Mouse (Mus musculus) myocyte (in vitro differentiated cells): ENCODE measurements around the gene Dyrk3. TPM values are rescaled to one million over a fixed set of nuclear protein-coding genes. Genes with fewer than 3 reads are reported as not detected.

Experiments used
- H3K27me3 ChIP-seq: one replicate; pipeline ENCODE4 v1.6.1; 2011; ENCODE audit not compliant: control insufficient read depth, insufficient read depth, insufficient read length
- H3K36me3 ChIP-seq: one replicate; pipeline ENCODE4 v1.6.1; 2011; ENCODE audit not compliant: control insufficient read depth, insufficient read depth
- H3K4me2 ChIP-seq: one replicate; pipeline ENCODE4 v1.6.1; 2011; ENCODE audit warnings: low read depth, control low read depth
- H3K4me3 ChIP-seq: one replicate; pipeline ENCODE4 v1.5.1; 2011; ENCODE audit warnings: mild to moderate bottlenecking, control low read depth, moderate library complexity
- H3K79me2 ChIP-seq: one replicate; pipeline ENCODE4 v1.6.1; 2011; ENCODE audit not compliant: control insufficient read depth, insufficient read depth
- H3ac ChIP-seq: one replicate; pipeline ENCODE4 v1.6.1; 2011; ENCODE audit not compliant: control insufficient read depth, insufficient read length
- CEBPB ChIP-seq: IDR thresholded peaks from 2 replicates; pipeline ENCODE4 v1.6.1; 2011; ENCODE audit warnings: mild to moderate bottlenecking, moderate library complexity; ENCODE audit not compliant: poor library complexity, insufficient read depth, severe bottlenecking
- E2F4 ChIP-seq: IDR thresholded peaks from one replicate; pipeline ENCODE4 v1.6.1; 2011; ENCODE audit warnings: mild to moderate bottlenecking, control low read depth, moderate library complexity; ENCODE audit not compliant: insufficient read depth
- MAX ChIP-seq: IDR thresholded peaks from one replicate; pipeline ENCODE4 v1.6.1; 2011; ENCODE audit warnings: low read depth, mild to moderate bottlenecking, control low read depth
- MYOD1 ChIP-seq, 3 experiments: IDR thresholded peaks; one replicate each; pipeline ENCODE4 v1.6.1; 2011; ENCODE audit warnings: control low read depth in 2 of 3, low read depth in 2 of 3, mild to moderate bottlenecking in 2 of 3, moderate library complexity in 1 of 3; ENCODE audit not compliant: insufficient read length in 2 of 3, control insufficient read depth in 1 of 3
- MYOG ChIP-seq, 3 experiments: IDR thresholded peaks; one replicate each; pipeline ENCODE4 v1.6.1; 2011; ENCODE audit warnings: control low read depth in 2 of 3, low read depth in 2 of 3, mild to moderate bottlenecking in 2 of 3; ENCODE audit not compliant: insufficient read length in 2 of 3, control insufficient read depth in 1 of 3, insufficient read depth in 1 of 3
- POLR2A ChIP-seq: IDR thresholded peaks from one replicate; pipeline ENCODE4 v1.6.1; 2011; ENCODE audit warnings: low read depth, mild to moderate bottlenecking, control low read depth, moderate library complexity; ENCODE audit not compliant: insufficient read length
- POLR2AphosphoS2 ChIP-seq: IDR thresholded peaks from one replicate; pipeline ENCODE4 v1.6.1; 2011; ENCODE audit warnings: low read depth, control low read depth; ENCODE audit not compliant: insufficient read length
- REST ChIP-seq: IDR thresholded peaks from one replicate; pipeline ENCODE4 v1.6.1; 2011; ENCODE audit warnings: mild to moderate bottlenecking, control low read depth, moderate library complexity; ENCODE audit not compliant: insufficient read depth, insufficient read length
- SRF ChIP-seq: IDR thresholded peaks from one replicate; pipeline ENCODE4 v1.6.1; 2011; ENCODE audit warnings: low read depth; ENCODE audit not compliant: control insufficient read depth, insufficient read length
- TCF12 ChIP-seq: IDR thresholded peaks from one replicate; pipeline ENCODE4 v1.6.1; 2011; ENCODE audit warnings: mild to moderate bottlenecking, control low read depth; ENCODE audit not compliant: poor library complexity, insufficient read depth, severe bottlenecking
- TCF3 ChIP-seq: IDR thresholded peaks from one replicate; pipeline ENCODE4 v1.6.1; 2011; ENCODE audit warnings: low read depth, control low read depth; ENCODE audit not compliant: insufficient read length
- USF1 ChIP-seq: IDR thresholded peaks from one replicate; pipeline ENCODE4 v1.6.1; 2011; ENCODE audit warnings: low read depth, mild to moderate bottlenecking, control low read depth, moderate library complexity
- polyA plus RNA-seq: library from polyadenylated mRNA; unstranded; fragments of >200 nt; fragmentation: generic; extraction: Trizol; gene quantifications from one replicate; pipeline ENCODE4 v1.2.1, GENCODE M21; 2012; ENCODE audit warnings: missing spikeins

The Dyrk3 gene
- polyA plus RNA-seq, 1 experiment, result 2.7 TPM

DNA sequence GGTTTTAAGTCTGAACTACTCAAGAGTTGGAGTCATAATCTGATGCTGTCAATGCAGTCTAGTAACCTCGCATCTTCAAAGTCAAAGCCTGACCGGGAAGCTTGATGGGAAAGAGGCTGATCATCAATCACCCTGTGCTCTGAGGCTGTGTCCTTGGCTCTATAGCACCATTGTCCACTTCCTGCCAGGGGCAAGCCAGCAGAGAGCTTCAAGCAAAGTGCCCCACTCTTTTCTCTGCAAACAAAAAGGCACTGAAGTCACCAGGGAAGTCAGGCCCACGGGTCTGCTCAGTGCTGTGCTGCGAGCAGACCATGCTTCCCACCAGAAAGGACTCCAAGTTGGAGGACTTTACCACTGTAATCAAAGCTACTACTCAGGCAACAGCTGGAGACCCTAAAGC is 39.1 kb upstream of the Dyrk3 start:
- no peak overlapping the region for H3K4me2 ChIP-seq

DNA sequence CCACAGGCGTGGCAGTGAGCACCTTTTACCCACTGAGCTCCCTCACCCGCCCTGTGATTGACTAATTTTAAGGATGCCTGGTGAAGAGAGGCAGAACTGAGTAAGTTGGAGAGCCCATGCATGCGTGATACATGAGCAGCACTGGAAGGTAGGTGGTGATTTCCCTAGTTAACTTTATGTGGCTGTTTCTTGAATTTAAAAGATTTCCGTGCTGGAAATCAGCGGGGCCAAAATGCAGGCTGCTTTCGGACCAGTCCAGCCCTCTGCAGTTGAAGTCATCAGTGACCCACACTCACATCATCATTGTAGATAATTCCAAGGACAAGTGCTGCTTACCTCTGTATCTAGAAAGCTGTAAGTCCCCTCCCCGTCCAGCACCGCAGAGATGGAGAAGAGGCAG is 37.7 kb upstream of the Dyrk3 start:
- Histone ChIP-seq H3K4me2 (no peak overlapping the region), H3K4me3 (no peak overlapping the region), H3ac (no peak overlapping the region), H3K36me3 (peaks cover 14% of the 10 kb centered on the region), H3K79me2 (no peaks in the 10 kb centered on the region), H3K27me3 (no peaks in the 10 kb centered on the region)
- no peak for TF ChIP-seq POLR2AphosphoS2

More for the DNA sequence above, 39.1 kb upstream of the Dyrk3 start:
- no peak for TF ChIP-seq MAX
- TF ChIP-seq USF1, result no peak
- no peak for TF ChIP-seq POLR2AphosphoS2
- TF ChIP-seq MYOD1 (IDR thresholded peaks at IDR 0.05; ENCODE audit: control insufficient read depth in 1 of 3, insufficient read length in 2 of 3, low read depth in 2 of 3), result no peak
- TF ChIP-seq REST, result no peak
- no peak for TF ChIP-seq TCF3
- no peak for TF ChIP-seq E2F4
- no peak for TF ChIP-seq MYOG (IDR thresholded peaks at IDR 0.05; ENCODE audit: control insufficient read depth in 1 of 3, insufficient read depth in 1 of 3, insufficient read length in 2 of 3, low read depth in 2 of 3)
- no peak for TF ChIP-seq SRF
- TF ChIP-seq TCF12, result no peak
- TF ChIP-seq POLR2A, result no peak
- no peak for TF ChIP-seq CEBPB
- Histone ChIP-seq H3K4me3 (no peak overlapping the region), H3K79me2 (no peaks in the 10 kb centered on the region), H3K36me3 (peaks cover 14% of the 10 kb centered on the region), H3K27me3 (no peaks in the 10 kb centered on the region), H3ac (no peak overlapping the region)

DNA sequence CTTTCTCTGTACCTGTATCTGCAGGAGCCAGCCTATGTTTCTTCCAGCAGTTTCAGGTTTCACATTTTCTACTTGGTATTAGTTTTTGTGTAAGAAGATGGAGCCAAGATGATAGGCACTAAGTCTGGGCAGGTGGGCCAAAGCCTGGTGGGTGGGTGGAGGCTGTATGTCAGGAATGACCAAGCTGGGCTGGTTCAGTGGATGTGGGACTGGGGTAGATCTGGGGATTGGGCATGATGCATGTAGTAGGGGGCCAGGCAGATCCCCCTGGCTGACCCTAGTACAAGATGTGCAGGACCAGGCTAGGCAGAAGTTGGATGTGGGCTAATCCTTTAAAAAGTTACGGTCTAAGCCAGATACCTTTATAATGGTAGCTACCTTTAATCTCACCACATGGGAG is 37.0 kb upstream of the Dyrk3 start:
- no peaks in the 10 kb centered on the region for H3K27me3 ChIP-seq
- TF ChIP-seq MYOD1 (IDR thresholded peaks at IDR 0.05; ENCODE audit: control insufficient read depth in 1 of 3, insufficient read length in 2 of 3, low read depth in 2 of 3) (no peak), E2F4 (no peak), POLR2AphosphoS2 (no peak), TCF3 (no peak), SRF (no peak), CEBPB (no peak), POLR2A (no peak), MYOG (IDR thresholded peaks at IDR 0.05; ENCODE audit: control insufficient read depth in 1 of 3, insufficient read depth in 1 of 3, insufficient read length in 2 of 3, low read depth in 2 of 3) (no peak), TCF12 (no peak), REST (no peak), USF1 (no peak), MAX (no peak)
- no peak overlapping the region for H3K4me3 ChIP-seq
- peaks cover 14% of the 10 kb centered on the region for H3K36me3 ChIP-seq
- H3K79me2 ChIP-seq, result no peaks in the 10 kb centered on the region
- H3ac ChIP-seq, result no peak overlapping the region
- no peak overlapping the region for H3K4me2 ChIP-seq

DNA sequence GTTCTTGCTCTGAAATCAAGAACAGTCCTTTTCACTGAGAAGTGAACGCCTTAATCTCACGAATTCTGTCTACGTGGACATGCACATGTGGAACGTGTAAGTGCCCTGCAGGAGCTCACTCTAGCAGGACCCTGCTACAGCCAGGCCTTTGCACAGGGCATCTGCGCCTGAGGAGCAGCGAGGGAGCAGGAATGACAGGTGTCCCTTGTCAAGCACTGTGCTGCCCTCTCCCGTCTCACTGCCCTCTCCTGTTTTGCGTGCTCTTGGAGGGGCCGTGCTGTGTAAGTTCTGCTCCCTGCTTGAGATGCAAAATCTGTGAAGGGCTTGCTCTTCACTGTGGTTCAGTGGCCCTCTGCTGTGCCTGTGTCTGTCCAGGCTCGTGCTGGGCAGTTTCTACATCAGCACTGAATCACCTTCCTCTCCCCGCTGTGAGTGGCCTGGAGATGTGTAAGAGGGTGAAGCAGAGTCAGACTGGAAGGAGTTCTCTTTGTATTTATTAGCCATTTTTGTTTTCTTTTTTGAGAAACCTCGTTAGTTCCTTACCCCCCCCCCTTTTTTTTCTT is 36.2 kb upstream of the Dyrk3 start:
- Histone ChIP-seq H3K4me3 (no peak overlapping the region), H3K27me3 (no peaks in the 10 kb centered on the region), H3K36me3 (peaks cover 19% of the 10 kb centered on the region), H3ac (no peak overlapping the region), H3K79me2 (no peaks in the 10 kb centered on the region), H3K4me2 (no peak overlapping the region)
- TF ChIP-seq MYOG (IDR thresholded peaks at IDR 0.05; ENCODE audit: control insufficient read depth in 1 of 3, insufficient read depth in 1 of 3, insufficient read length in 2 of 3, low read depth in 2 of 3), result no peak
- TF ChIP-seq POLR2AphosphoS2, result peak; percentile 49

GRCm38 (mm10) chr1:131173809-131174208 is 35.7 kb upstream of the Dyrk3 start:
- Histone ChIP-seq H3K27me3 (no peaks in the 10 kb centered on the region), H3K4me3 (no peak overlapping the region), H3K4me2 (no peak overlapping the region), H3K36me3 (peaks cover 19% of the 10 kb centered on the region), H3K79me2 (no peaks in the 10 kb centered on the region), H3ac (no peak overlapping the region)
- no peak for TF ChIP-seq E2F4
- no peak for TF ChIP-seq POLR2A
- TF ChIP-seq SRF, result no peak
- no peak for TF ChIP-seq CEBPB
- TF ChIP-seq MAX, result no peak
- no peak for TF ChIP-seq TCF12
- no peak for TF ChIP-seq REST
- TF ChIP-seq MYOG (IDR thresholded peaks at IDR 0.05; ENCODE audit: control insufficient read depth in 1 of 3, insufficient read depth in 1 of 3, insufficient read length in 2 of 3, low read depth in 2 of 3), result no peak
- TF ChIP-seq TCF3, result no peak
- TF ChIP-seq USF1, result no peak
- no peak for TF ChIP-seq MYOD1 (IDR thresholded peaks at IDR 0.05; ENCODE audit: control insufficient read depth in 1 of 3, insufficient read length in 2 of 3, low read depth in 2 of 3)
- TF ChIP-seq POLR2AphosphoS2, result no peak
